Mouse (Mus musculus): ENCODE data around the gene Izumo2. TPM values are rescaled to one million over a fixed set of nuclear protein-coding genes. Genes with fewer than 3 reads are reported as not detected.

Gene Izumo2
- not detected in 2 replicates for polyA plus RNA-seq (2014; fragmentation: Nextera tagmentation; extraction: Ambion mirVana)

GRCm38 (mm10) chr7:44708574-44708973 lies at the start of gene Izumo2:
Gene Izumo2 (plus strand): TSS chr7:44708742.
- H3K9me3 ChIP-seq (ENCODE audit: control insufficient read depth, low read length) = no peaks in the 10 kb centered on the region

DNA sequence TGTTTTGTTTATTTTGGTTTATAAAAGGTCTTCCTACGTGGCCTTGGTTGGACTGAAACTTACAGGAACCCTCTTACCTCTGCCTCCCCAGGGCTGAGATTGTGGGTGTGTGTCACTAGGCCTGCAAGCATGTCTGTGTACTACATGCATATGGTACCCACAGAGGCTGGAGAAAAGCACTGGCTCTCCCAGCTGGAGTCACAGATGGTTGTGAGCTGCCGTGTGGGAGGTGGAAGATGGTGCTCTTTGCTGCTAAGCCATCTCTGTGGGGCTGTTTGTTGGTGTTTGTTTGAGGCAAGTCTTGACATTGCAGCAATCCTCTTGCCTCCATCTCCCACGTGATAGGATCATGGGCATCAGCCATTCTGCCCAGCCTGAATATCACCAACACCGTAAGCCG lies 47.3 kb upstream of the Izumo2 start:
- Histone ChIP-seq H3K36me3 (ENCODE audit: control insufficient read depth, insufficient read depth, low read length) (no peaks in the 10 kb centered on the region), H3K4me1 (replicated peaks; ENCODE audit: control insufficient read depth, insufficient read depth, low read length) (no peaks in the 10 kb centered on the region), H3K9me3 (ENCODE audit: control insufficient read depth, low read length) (no peaks in the 10 kb centered on the region), H3K4me3 (ENCODE audit: low read depth, low read length) (no peak overlapping the region), H3K4me2 (ENCODE audit: low read depth, low read length, severe bottlenecking) (no peak overlapping the region), H3K27ac (ENCODE audit: low read depth, low read length) (no peak overlapping the region), H3K27me3 (ENCODE audit: control insufficient read depth, insufficient read depth, low read length) (no peaks in the 10 kb centered on the region; the same call in 1 of the 2 replicates), H3K9ac (ENCODE audit: low read length) (no peak overlapping the region)
- ATAC-seq (replicated peaks; ENCODE audit: low FRiP score) (no peak), DNase-seq (ENCODE audit: low spot score) (no peak)
- WGBS = 83% methylated on average over 5 of the region's 5 CpGs

More at GRCm38 (mm10) chr7:44708574-44708973, at the start of gene Izumo2:
- Histone ChIP-seq H3K27me3 (ENCODE audit: control insufficient read depth, insufficient read depth, low read length) (no peaks in the 10 kb centered on the region), H3K4me1 (replicated peaks; ENCODE audit: control insufficient read depth, insufficient read depth, low read length) (no peaks in the 10 kb centered on the region), H3K9ac (ENCODE audit: low read length) (no peak within 1 kb of the TSS), H3K4me3 (ENCODE audit: low read depth, low read length) (no peak within 1 kb of the TSS), H3K4me2 (ENCODE audit: low read depth, low read length, severe bottlenecking) (no peak within 1 kb of the TSS), H3K27ac (ENCODE audit: low read depth, low read length) (no peak within 1 kb of the TSS), H3K36me3 (ENCODE audit: control insufficient read depth, insufficient read depth, low read length) (no peaks in the 10 kb centered on the region)
- 78% methylated on average over 14 of the region's 14 CpGs for whole genome bisulfite sequencing
- ATAC-seq (replicated peaks; ENCODE audit: low FRiP score) (no peak), DNase-seq (ENCODE audit: low spot score) (no peak)

- no peaks in the 10 kb centered on the region; the same call in 1 of the 2 replicates for H3K9me3 ChIP-seq (ENCODE audit: control insufficient read depth, low read length)
- no peak overlapping the region for H3K4me2 ChIP-seq (ENCODE audit: low read depth, low read length, severe bottlenecking)
- H3K9ac ChIP-seq (ENCODE audit: low read length) = no peak overlapping the region
- H3K27ac ChIP-seq (ENCODE audit: low read depth, low read length) = no peak overlapping the region
- no peak for DNase-seq (ENCODE audit: low spot score)
- WGBS = 8% methylated on average over 8 of the region's 8 CpGs
- H3K4me3 ChIP-seq (ENCODE audit: low read depth, low read length) = no peak overlapping the region
- H3K36me3 ChIP-seq (ENCODE audit: control insufficient read depth, insufficient read depth, low read length) = no peaks in the 10 kb centered on the region
- ATAC-seq (replicated peaks; ENCODE audit: low FRiP score) = no peak
- no peaks in the 10 kb centered on the region; the same call in 1 of the 2 replicates for H3K27me3 ChIP-seq (ENCODE audit: control insufficient read depth, insufficient read depth, low read length)
- no peaks in the 10 kb centered on the region for H3K4me1 ChIP-seq (replicated peaks; ENCODE audit: control insufficient read depth, insufficient read depth, low read length)
Observed at GRCm38 (mm10) chr7:44662168-44662567, 46.4 kb upstream of the Izumo2 start.

DNA sequence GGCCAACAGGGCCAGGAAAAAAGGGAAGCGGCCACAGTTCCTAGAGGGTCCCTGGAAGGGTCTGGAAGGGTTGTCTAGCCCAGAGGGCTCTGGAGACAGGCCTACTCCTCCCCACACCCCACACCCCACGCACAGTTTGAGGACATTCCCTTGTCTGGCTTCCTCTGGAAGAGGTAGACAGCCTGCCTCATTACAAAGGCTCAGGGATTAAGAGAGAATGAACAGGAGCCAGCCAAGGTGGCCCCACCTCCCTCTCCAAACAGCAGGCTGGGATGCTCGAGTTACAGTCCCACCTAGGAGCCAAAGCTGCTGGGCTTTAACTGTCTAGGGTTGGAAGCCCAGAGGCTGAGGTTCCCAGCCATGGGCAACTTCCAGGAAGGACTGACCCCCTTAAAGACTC lies 46.0 kb upstream of the Izumo2 start:
- H3K4me3 ChIP-seq (ENCODE audit: low read depth, low read length) = no peak overlapping the region

GRCm38 (mm10) chr7:44663546-44663945 lies 45.0 kb upstream of the Izumo2 start:
- WGBS = 83% methylated on average over 5 of the region's 5 CpGs
- no peaks in the 10 kb centered on the region for H3K4me1 ChIP-seq (replicated peaks; ENCODE audit: control insufficient read depth, insufficient read depth, low read length)
- H3K36me3 ChIP-seq (ENCODE audit: control insufficient read depth, insufficient read depth, low read length) = no peaks in the 10 kb centered on the region
- H3K9me3 ChIP-seq (ENCODE audit: control insufficient read depth, low read length) = no peaks in the 10 kb centered on the region; the same call in 1 of the 2 replicates
- H3K4me2 ChIP-seq (ENCODE audit: low read depth, low read length, severe bottlenecking) = no peak overlapping the region
- no peak overlapping the region for H3K27ac ChIP-seq (ENCODE audit: low read depth, low read length)
- DNase-seq (ENCODE audit: low spot score) = no peak
- no peak overlapping the region for H3K4me3 ChIP-seq (ENCODE audit: low read depth, low read length)
- no peak overlapping the region for H3K9ac ChIP-seq (ENCODE audit: low read length)
- no peak for ATAC-seq (replicated peaks; ENCODE audit: low FRiP score)
- peaks cover under 1% of the 10 kb centered on the region for H3K27me3 ChIP-seq (ENCODE audit: control insufficient read depth, insufficient read depth, low read length)

More for the DNA sequence above, 46.0 kb upstream of the Izumo2 start:
- WGBS = 11% methylated on average over 3 of the region's 3 CpGs
- H3K9ac ChIP-seq (ENCODE audit: low read length) = no peak overlapping the region
- ATAC-seq (replicated peaks; ENCODE audit: low FRiP score) = no peak
- no peaks in the 10 kb centered on the region for H3K36me3 ChIP-seq (ENCODE audit: control insufficient read depth, insufficient read depth, low read length)
- no peaks in the 10 kb centered on the region for H3K4me1 ChIP-seq (replicated peaks; ENCODE audit: control insufficient read depth, insufficient read depth, low read length)
- no peak overlapping the region for H3K27ac ChIP-seq (ENCODE audit: low read depth, low read length)
- no peaks in the 10 kb centered on the region; the same call in 1 of the 2 replicates for H3K27me3 ChIP-seq (ENCODE audit: control insufficient read depth, insufficient read depth, low read length)
- DNase-seq (ENCODE audit: low spot score) = no peak
- no peaks in the 10 kb centered on the region; the same call in 1 of the 2 replicates for H3K9me3 ChIP-seq (ENCODE audit: control insufficient read depth, low read length)
- no peak overlapping the region for H3K4me2 ChIP-seq (ENCODE audit: low read depth, low read length, severe bottlenecking)

- H3K27ac ChIP-seq (ENCODE audit: low read depth, low read length) = no peak overlapping the region
- DNase-seq (ENCODE audit: low spot score) = no peak
- WGBS = 38% methylated on average over 11 of the region's 11 CpGs
- H3K4me2 ChIP-seq (ENCODE audit: low read depth, low read length, severe bottlenecking) = no peak overlapping the region
- no peak overlapping the region for H3K4me3 ChIP-seq (ENCODE audit: low read depth, low read length)
- H3K9ac ChIP-seq (ENCODE audit: low read length) = no peak overlapping the region
- no peaks in the 10 kb centered on the region; the same call in 1 of the 2 replicates for H3K9me3 ChIP-seq (ENCODE audit: control insufficient read depth, low read length)
- no peak for ATAC-seq (replicated peaks; ENCODE audit: low FRiP score)
- no peaks in the 10 kb centered on the region for H3K4me1 ChIP-seq (replicated peaks; ENCODE audit: control insufficient read depth, insufficient read depth, low read length)
- H3K27me3 ChIP-seq (ENCODE audit: control insufficient read depth, insufficient read depth, low read length) = peaks cover 9% of the 10 kb centered on the region
- no peaks in the 10 kb centered on the region for H3K36me3 ChIP-seq (ENCODE audit: control insufficient read depth, insufficient read depth, low read length)
Observed at GRCm38 (mm10) chr7:44664731-44665130, 43.8 kb upstream of the Izumo2 start.

GRCm38 (mm10) chr7:44666462-44666861 lies 42.1 kb upstream of the Izumo2 start:
- Histone ChIP-seq H3K4me2 (ENCODE audit: low read depth, low read length, severe bottlenecking) (no peak overlapping the region), H3K4me1 (replicated peaks; ENCODE audit: control insufficient read depth, insufficient read depth, low read length) (peaks cover 3% of the 10 kb centered on the region; the same call in 1 of the 2 replicates), H3K27ac (ENCODE audit: low read depth, low read length) (no peak overlapping the region), H3K36me3 (ENCODE audit: control insufficient read depth, insufficient read depth, low read length) (no peaks in the 10 kb centered on the region), H3K9ac (ENCODE audit: low read length) (no peak overlapping the region), H3K4me3 (ENCODE audit: low read depth, low read length) (no peak overlapping the region), H3K27me3 (ENCODE audit: control insufficient read depth, insufficient read depth, low read length) (peaks cover 12% of the 10 kb centered on the region), H3K9me3 (ENCODE audit: control insufficient read depth, low read length) (no peaks in the 10 kb centered on the region; the same call in 1 of the 2 replicates)
- WGBS = 76% methylated on average over 2 of the region's 2 CpGs
- DNase-seq (ENCODE audit: low spot score) (no peak), ATAC-seq (replicated peaks; ENCODE audit: low FRiP score) (no peak)

- DNase-seq (ENCODE audit: low spot score) (no peak), ATAC-seq (replicated peaks; ENCODE audit: low FRiP score) (no peak)
- Histone ChIP-seq H3K27me3 (ENCODE audit: control insufficient read depth, insufficient read depth, low read length) (peaks cover 12% of the 10 kb centered on the region), H3K9ac (ENCODE audit: low read length) (no peak overlapping the region), H3K27ac (ENCODE audit: low read depth, low read length) (no peak overlapping the region), H3K4me3 (ENCODE audit: low read depth, low read length) (no peak overlapping the region), H3K9me3 (ENCODE audit: control insufficient read depth, low read length) (no peaks in the 10 kb centered on the region; the same call in 1 of the 2 replicates), H3K36me3 (ENCODE audit: control insufficient read depth, insufficient read depth, low read length) (no peaks in the 10 kb centered on the region; the same call in 1 of the 2 replicates), H3K4me2 (ENCODE audit: low read depth, low read length, severe bottlenecking) (no peak overlapping the region), H3K4me1 (replicated peaks; ENCODE audit: control insufficient read depth, insufficient read depth, low read length) (peaks cover 4% of the 10 kb centered on the region; the same call in 1 of the 2 replicates)
- 71% methylated on average over 13 of the region's 13 CpGs for WGBS
Observed at GRCm38 (mm10) chr7:44667996-44668738, 40.4 kb upstream of the Izumo2 start.

Data from forebrain, embryonic 11.5 days (tissue).